Mouse (Mus musculus) MEL (cell line): Measurements from ENCODE around the gene Shank3. TPM values are rescaled to one million over a fixed set of nuclear protein-coding genes. Genes with fewer than 3 reads are reported as not detected.

ENCODE experiments used
- DNase-seq: peaks from one replicate; pipeline ENCODE4 v3.0.0; 2011; ENCODE audit warnings: low read depth, low spot score
- H3K27ac ChIP-seq: 2 replicates; pipeline ENCODE4 v1.5.1; 2012; ENCODE audit warnings: low read depth, mild to moderate bottlenecking, control low read depth, low read length, moderate library complexity; ENCODE audit not compliant: control insufficient read depth
- H3K27me3 ChIP-seq, 2 experiments: fragments of 150-350 bp in 1 of 2; sonication (generic) in 1 of 2; 2 replicates each; pipeline ENCODE4 v1.6.1; 2012; ENCODE audit warnings: low read length in 2 of 2, mild to moderate bottlenecking in 2 of 2, improper control_type of control experiment in 1 of 2, moderate library complexity in 1 of 2; ENCODE audit not compliant: insufficient read depth in 2 of 2, control insufficient read depth in 1 of 2
- H3K36me3 ChIP-seq, 2 experiments: 2 replicates each; pipeline ENCODE4 v1.6.1; 2012 to 2014; ENCODE audit warnings: low read length in 2 of 2, improper control_type of control experiment in 1 of 2, inconsistent platforms in 1 of 2, mild to moderate bottlenecking in 1 of 2; ENCODE audit not compliant: insufficient read depth in 2 of 2, control insufficient read depth in 1 of 2
- H3K4me1 ChIP-seq, 2 experiments: fragments of 150-350 bp in 1 of 2; sonication (generic) in 1 of 2; 2 replicates each; pipeline ENCODE4 v1.6.1; 2012; ENCODE audit warnings: low read length in 2 of 2, improper control_type of control experiment in 1 of 2, mild to moderate bottlenecking in 1 of 2; ENCODE audit not compliant: insufficient read depth in 2 of 2, control insufficient read depth in 1 of 2
- H3K4me3 ChIP-seq, 2 experiments: fragments of 150-350 bp in 1 of 2; sonication (generic) in 1 of 2; 2 replicates each; pipeline ENCODE4 v1.5.1; 2012; ENCODE audit warnings: low read depth in 2 of 2, low read length in 2 of 2, mild to moderate bottlenecking in 2 of 2, moderate library complexity in 2 of 2, control low read depth in 1 of 2, improper control_type of control experiment in 1 of 2; ENCODE audit not compliant: control insufficient read depth in 1 of 2, insufficient read depth in 1 of 2
- H3K79me2 ChIP-seq: 2 replicates; pipeline ENCODE4 v1.6.1; 2012; ENCODE audit warnings: mild to moderate bottlenecking, low read length, moderate library complexity; ENCODE audit not compliant: control insufficient read depth, poor library complexity, insufficient read depth
- H3K9ac ChIP-seq: 2 replicates; pipeline ENCODE4 v1.6.1; 2012; ENCODE audit warnings: low read depth, mild to moderate bottlenecking, control low read depth, low read length, moderate library complexity; ENCODE audit not compliant: control insufficient read depth, poor library complexity, severe bottlenecking
- H3K9me3 ChIP-seq: fragments of 150-350 bp; sonication (generic); replicated peaks from 2 replicates; pipeline ENCODE4 v1.6.1; 2012; ENCODE audit warnings: mild to moderate bottlenecking, low read length, improper control_type of control experiment, moderate library complexity; ENCODE audit not compliant: insufficient read depth
- BHLHE40 ChIP-seq: IDR thresholded peaks from 2 replicates; pipeline ENCODE4 v1.6.1; 2012; ENCODE audit warnings: low read depth, mild to moderate bottlenecking, inconsistent platforms, low read length, improper control_type of control experiment, borderline replicate concordance
- CHD1 ChIP-seq: IDR thresholded peaks from 2 replicates; pipeline ENCODE4 v1.6.1; 2012; ENCODE audit warnings: low read depth, mild to moderate bottlenecking, inconsistent platforms, low read length, improper control_type of control experiment
- GABPA ChIP-seq: IDR thresholded peaks from 2 replicates; pipeline ENCODE4 v1.6.1; 2012; ENCODE audit warnings: low read depth, mild to moderate bottlenecking, inconsistent platforms, low read length, improper control_type of control experiment, moderate library complexity
- GATA1 ChIP-seq: IDR thresholded peaks from 2 replicates; pipeline ENCODE4 v1.6.1; 2011; ENCODE audit warnings: low read depth, low read length, improper control_type of control experiment
- HCFC1 ChIP-seq: IDR thresholded peaks from 2 replicates; pipeline ENCODE4 v1.6.1; 2012; ENCODE audit warnings: low read depth, mild to moderate bottlenecking, inconsistent platforms, low read length, improper control_type of control experiment, moderate library complexity
- MAFK ChIP-seq: IDR thresholded peaks from 2 replicates; pipeline ENCODE4 v1.6.1; 2011; ENCODE audit warnings: low read depth, mild to moderate bottlenecking, low read length, improper control_type of control experiment, borderline replicate concordance
- MAZ ChIP-seq: IDR thresholded peaks from 2 replicates; pipeline ENCODE4 v1.6.1; 2012; ENCODE audit warnings: low read depth, mild to moderate bottlenecking, inconsistent platforms, low read length, improper control_type of control experiment
- MEF2A ChIP-seq: IDR thresholded peaks from 2 replicates; pipeline ENCODE4 v1.6.1; 2014; ENCODE audit warnings: low read depth, mild to moderate bottlenecking, inconsistent platforms, low read length, improper control_type of control experiment; ENCODE audit not compliant: poor library complexity, insufficient replicate concordance, severe bottlenecking; ENCODE audit errors: extremely low read depth
- MXI1 ChIP-seq: IDR thresholded peaks from 2 replicates; pipeline ENCODE4 v1.6.1; 2011; ENCODE audit warnings: mild to moderate bottlenecking, low read depth, low read length, improper control_type of control experiment
- MYB ChIP-seq: IDR thresholded peaks from 2 replicates; pipeline ENCODE4 v1.6.1; 2011; ENCODE audit warnings: mild to moderate bottlenecking, low read depth, low read length, improper control_type of control experiment
- NELFE ChIP-seq: IDR thresholded peaks from 2 replicates; pipeline ENCODE4 v1.6.1; 2011; ENCODE audit warnings: low read depth, low read length, improper control_type of control experiment
- NRF1 ChIP-seq: IDR thresholded peaks from 2 replicates; pipeline ENCODE4 v1.6.1; 2014; ENCODE audit warnings: low read depth, mild to moderate bottlenecking, inconsistent platforms, low read length, improper control_type of control experiment, moderate library complexity; ENCODE audit not compliant: poor library complexity, insufficient read depth, severe bottlenecking
- SIN3A ChIP-seq: IDR thresholded peaks from 2 replicates; pipeline ENCODE4 v1.6.1; 2012; ENCODE audit warnings: low read length, improper control_type of control experiment, inconsistent platforms
- TBP ChIP-seq: IDR thresholded peaks from 2 replicates; pipeline ENCODE4 v1.8.0; 2011; ENCODE audit warnings: low read depth, low read length, improper control_type of control experiment
- USF1 ChIP-seq: IDR thresholded peaks from 2 replicates; pipeline ENCODE4 v1.6.1; 2014; ENCODE audit warnings: low read depth, mild to moderate bottlenecking, inconsistent platforms, low read length, improper control_type of control experiment, moderate library complexity
- USF2 ChIP-seq, 2 experiments: IDR thresholded peaks; 2 replicates each; pipeline ENCODE4 v1.6.1; 2011 to 2012; ENCODE audit warnings: improper control_type of control experiment in 2 of 2, low read length in 2 of 2, borderline replicate concordance in 1 of 2, inconsistent platforms in 1 of 2, low read depth in 1 of 2, mild to moderate bottlenecking in 1 of 2; ENCODE audit not compliant: insufficient read depth in 1 of 2
- ZC3H11A ChIP-seq: IDR thresholded peaks from 2 replicates; pipeline ENCODE4 v1.6.1; 2012; ENCODE audit warnings: low read depth, mild to moderate bottlenecking, inconsistent platforms, low read length, improper control_type of control experiment
- ZKSCAN1 ChIP-seq: IDR thresholded peaks from 2 replicates; pipeline ENCODE4 v1.6.1; 2012; ENCODE audit warnings: low read depth, mild to moderate bottlenecking, inconsistent platforms, low read length, improper control_type of control experiment, moderate library complexity
- ZMIZ1 ChIP-seq: IDR thresholded peaks from 2 replicates; pipeline ENCODE4 v1.6.1; 2012; ENCODE audit warnings: low read depth, mild to moderate bottlenecking, inconsistent platforms, low read length, improper control_type of control experiment, moderate library complexity
- ZNF384 ChIP-seq: IDR thresholded peaks from 2 replicates; pipeline ENCODE4 v1.6.1; 2012; ENCODE audit warnings: low read depth, mild to moderate bottlenecking, inconsistent platforms, low read length, improper control_type of control experiment
- polyA plus RNA-seq, 2 experiments: library from polyadenylated mRNA; stranded (reverse) in 1 of 2; unstranded in 1 of 2; fragments of >175 nt in 1 of 2; fragments of >200 nt in 1 of 2; gene quantifications; 2 replicates each; pipeline versions ENCODE4 v1.2.1 to v1.2.4; 2012; ENCODE audit warnings: low replicate concordance in 2 of 2, low read depth in 1 of 2; ENCODE audit not compliant: insufficient read length in 2 of 2, insufficient read depth in 1 of 2, missing spikeins in 1 of 2
- total RNA-seq: library from RNA; depleted of rRNA; stranded (reverse); fragments of 300-350 nt; gene quantifications from 2 replicates; pipeline ENCODE4 v1.2.3, GENCODE M21; 2012; rRNA removed

Gene Shank3
- total RNA-seq (7.8 and 14.2 TPM in 2 replicates), polyA plus RNA-seq (10 to 100 TPM in 1 of 2 experiments, not detected in 1; 20.3 TPM)

GRCm38 (mm10) chr15:89498961-89499688 lies at the start of gene Shank3:
Gene Shank3 (plus strand): TSS chr15:89499623.
- DNase-seq = peak; percentile 67
- TF ChIP-seq ZC3H11A (no peak), MXI1 (peak; percentile 11; the same call in 1 of the 2 replicates), NELFE (peak; percentile 8; the same call in 1 of the 2 replicates), SIN3A (0 out of 2 replicates have a peak, but pooled peaks have one; percentile 10)
- peaks cover 0 to 6% of the 10 kb centered on the region in 2 experiments; a peak in 2 of 4 replicates for H3K36me3 ChIP-seq
- H3K27ac ChIP-seq = peak within 1 kb of the TSS; percentile 71
- H3K79me2 ChIP-seq = peaks cover 12% of the 10 kb centered on the region
- H3K4me1 ChIP-seq = peaks cover 3 to 23% of the 10 kb centered on the region in 2 experiments; a peak in 3 of 4 replicates
- H3K27me3 ChIP-seq = no peaks in the 10 kb centered on the region
- H3K9me3 ChIP-seq = no peaks in the 10 kb centered on the region
- H3K4me3 ChIP-seq = peak within 1 kb of the TSS; percentile 74 to 97
- H3K9ac ChIP-seq = peak within 1 kb of the TSS; percentile 73

- no peak overlapping the region for H3K9ac ChIP-seq
- no peaks in the 10 kb centered on the region for H3K79me2 ChIP-seq
- no peak overlapping the region for H3K4me3 ChIP-seq
- no peak overlapping the region for H3K27ac ChIP-seq
- H3K36me3 ChIP-seq = no peaks in the 10 kb centered on the region
- TF ChIP-seq USF2 (IDR thresholded peaks at IDR 0.05; ENCODE audit: borderline replicate concordance in 1 of 2, insufficient read depth in 1 of 2, low read depth in 1 of 2, low read length in 2 of 2) (no peak), GABPA (no peak), TBP (no peak), ZNF384 (no peak), HCFC1 (no peak), BHLHE40 (no peak), MXI1 (peak; percentile 84), MEF2A (no peak), CHD1 (no peak), MYB (no peak), MAZ (no peak), USF1 (no peak), SIN3A (peak; percentile 98), NRF1 (no peak), ZMIZ1 (no peak), GATA1 (0 out of 2 replicates have a peak, but pooled peaks have one; percentile 25), MAFK (no peak), ZKSCAN1 (no peak)
- TF ChIP-seq, all 39 proteins: peak for 3
- H3K9me3 ChIP-seq = no peaks in the 10 kb centered on the region
- no peaks in the 10 kb centered on the region for H3K4me1 ChIP-seq
- peak; percentile 76 for DNase-seq
- H3K27me3 ChIP-seq = peaks cover 2 to 6% of the 10 kb centered on the region in 2 experiments; a peak in 3 of 4 replicates
Measured at GRCm38 (mm10) chr15:89452906-89453864, 46.2 kb upstream of the Shank3 start.
